ENCODE assay signal across 16 mouse cellular contexts in genomic region chr8:113259477-113259876, GRCm38 (mm10).
"Had no signal": no experiment of that assay in that cellular context is flagged by ENCODE, and none has a peak within 500 bp of the region (broad histone marks: within the 10 kb centered on the region; RNA-seq: fewer than 3 reads in every experiment).

No protein-coding gene starts in this region.

- H3K27me3 ChIP-seq: neural tube, embryonic 13.5 days; neural tube, embryonic 15.5 days; stomach, embryonic 15.5 days had no signal

- H3K4me1 ChIP-seq: neural tube, embryonic 13.5 days; neural tube, embryonic 15.5 days; stomach, embryonic 15.5 days had no signal

- H3K9me3 ChIP-seq: neural tube, embryonic 13.5 days; neural tube, embryonic 15.5 days; stomach, embryonic 15.5 days had no signal

- H3K27ac ChIP-seq: neural tube, embryonic 13.5 days; neural tube, embryonic 15.5 days; stomach, embryonic 15.5 days; stomach, postnatal 0 days had no signal

- DNase-seq: retina, postnatal 1 day; right cerebral cortex, adult 18-20 months; right cerebral cortex, postnatal 14 days; right cerebral cortex, postnatal 25 days; right cerebral cortex, postnatal 4 days; spleen, adult 18-20 months; thymus, adult 18-20 months; thymus, adult 2 months; thymus, postnatal 14 days; thymus, postnatal 25 days; thymus, postnatal 36 days; thymus, postnatal 4 days had no signal

- H3K4me2 ChIP-seq: neural tube, embryonic 13.5 days; neural tube, embryonic 15.5 days; stomach, embryonic 15.5 days had no signal

- H3K9ac ChIP-seq: neural tube, embryonic 13.5 days; neural tube, embryonic 15.5 days; stomach, embryonic 15.5 days had no signal

- H3K4me3 ChIP-seq: neural tube, embryonic 13.5 days; neural tube, embryonic 15.5 days; stomach, embryonic 15.5 days had no signal

- H3K36me3 ChIP-seq: neural tube, embryonic 13.5 days; neural tube, embryonic 15.5 days; stomach, embryonic 15.5 days had no signal
